Mouse (Mus musculus): ENCODE data around the gene Ablim1.

Ablim1 gene

DNA sequence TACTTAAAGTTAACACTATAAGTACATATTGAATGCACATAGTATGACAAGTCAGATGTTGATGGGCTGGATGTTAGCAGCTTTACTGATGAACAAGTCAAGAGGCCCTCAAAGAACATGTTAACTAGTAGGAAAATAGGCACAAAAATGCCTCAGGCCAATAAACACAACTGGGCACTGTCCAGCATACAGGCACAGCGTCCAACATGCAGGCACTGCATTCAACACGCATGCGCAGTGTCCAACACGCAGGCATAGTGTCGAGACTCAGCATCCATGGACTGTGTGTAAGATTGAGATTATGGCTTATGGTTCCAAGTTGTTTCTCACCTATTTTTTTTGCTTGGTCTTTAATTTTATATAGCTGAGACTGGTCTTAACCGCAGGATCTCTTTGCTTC lies 92.1 kb downstream of the Ablim1 start:
- no peak for DNase-seq (ENCODE audit: low spot score in 2 of 2)

DNA sequence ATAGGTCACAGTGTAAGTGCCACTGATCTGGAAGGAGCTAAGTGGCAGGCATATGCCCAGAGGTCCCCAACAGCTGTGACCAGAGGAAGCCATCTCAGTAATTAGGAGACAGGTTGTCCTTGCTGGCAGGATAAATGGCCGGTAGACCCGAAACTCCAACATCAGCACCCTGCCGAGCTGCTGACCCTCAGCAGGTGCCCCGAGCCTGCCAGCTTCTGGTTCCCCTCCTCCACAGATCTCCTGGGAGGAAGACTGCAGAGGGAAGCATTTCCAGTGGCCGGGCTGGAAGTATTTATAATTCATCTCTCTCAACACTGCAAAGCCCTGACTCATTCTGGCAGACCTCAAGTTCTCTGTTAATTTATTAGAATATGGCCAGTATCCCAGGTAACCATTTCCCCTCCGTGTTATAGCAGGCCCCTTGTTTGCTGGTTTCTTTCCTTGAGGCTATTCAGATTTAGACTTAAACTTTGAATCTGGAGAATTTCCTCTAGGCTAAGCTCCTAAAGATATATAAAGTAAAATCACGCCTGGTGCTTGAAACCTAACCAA lies 93.0 kb downstream of the Ablim1 start:
- no peak for DNase-seq (ENCODE audit: low spot score in 2 of 2)

DNA sequence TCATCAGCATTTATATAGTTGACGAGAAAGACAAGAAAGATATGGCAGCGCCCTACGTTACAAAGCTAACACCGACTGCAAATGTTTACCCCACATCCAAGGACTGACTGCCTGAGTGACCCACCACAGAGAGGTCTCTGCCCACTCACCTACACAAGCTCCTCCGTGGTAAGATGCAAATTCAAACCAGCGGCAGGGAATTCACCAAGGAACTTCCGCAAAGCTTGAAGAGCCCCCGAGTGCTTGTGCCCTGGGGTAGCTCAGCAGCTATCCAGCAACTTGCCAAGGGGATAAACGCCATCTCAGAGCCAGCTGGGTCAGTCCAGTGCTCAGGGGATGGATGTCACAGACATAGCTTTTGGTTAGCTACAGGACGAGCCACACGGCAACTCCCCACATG lies 95.0 kb downstream of the Ablim1 start:
- no peak for DNase-seq (ENCODE audit: low spot score in 2 of 2)

- DNase-seq (ENCODE audit: low spot score in 2 of 2) = no peak
Measured at GRCm38 (mm10) chr19:57217161-57217560, 97.6 kb downstream of the Ablim1 start.

GRCm38 (mm10) chr19:57215527-57215926 lies 99.2 kb downstream of the Ablim1 start:
- no peak for DNase-seq (ENCODE audit: low spot score in 2 of 2)

GRCm38 (mm10) chr19:57212406-57212805 lies 102.3 kb downstream of the Ablim1 start:
- DNase-seq (ENCODE audit: low spot score in 2 of 2) = no peak

DNA sequence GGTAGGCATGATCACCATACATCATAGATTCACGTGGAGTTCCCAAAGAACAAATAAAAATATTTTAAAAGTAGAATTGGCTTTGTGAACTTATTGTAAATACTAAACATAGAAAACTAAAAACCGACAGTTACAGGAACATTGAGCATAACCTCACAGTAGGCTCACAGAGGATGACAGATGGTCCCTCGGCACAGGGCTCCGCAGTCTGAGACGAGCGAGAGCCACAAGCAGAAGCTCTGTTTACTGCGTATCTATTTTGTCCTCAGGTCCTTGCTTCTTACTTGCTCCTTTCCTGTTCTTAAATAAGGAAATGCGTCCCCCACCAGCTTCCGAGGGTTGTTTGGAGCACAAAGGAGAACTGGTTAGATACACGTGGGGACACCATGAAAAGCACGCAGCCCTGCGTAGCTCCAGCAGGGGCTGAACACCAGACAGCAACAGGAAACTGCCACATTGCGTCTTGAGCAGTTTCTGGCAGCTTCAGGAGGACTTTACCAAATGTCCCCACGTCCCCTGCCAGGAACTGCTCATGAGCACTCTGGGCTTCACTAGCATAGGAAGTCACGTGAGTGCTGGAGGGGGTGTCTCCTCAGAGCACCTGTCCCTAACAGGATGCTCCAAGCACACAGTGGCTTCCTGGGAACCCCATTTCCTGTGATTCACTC lies 103.1 kb downstream of the Ablim1 start:
- DNase-seq (ENCODE audit: low spot score in 2 of 2) = peak; percentile 73 to 90

GRCm38 (mm10) chr19:57210924-57211323 lies 103.8 kb downstream of the Ablim1 start:
- DNase-seq (ENCODE audit: low spot score in 2 of 2) = no peak

DNA sequence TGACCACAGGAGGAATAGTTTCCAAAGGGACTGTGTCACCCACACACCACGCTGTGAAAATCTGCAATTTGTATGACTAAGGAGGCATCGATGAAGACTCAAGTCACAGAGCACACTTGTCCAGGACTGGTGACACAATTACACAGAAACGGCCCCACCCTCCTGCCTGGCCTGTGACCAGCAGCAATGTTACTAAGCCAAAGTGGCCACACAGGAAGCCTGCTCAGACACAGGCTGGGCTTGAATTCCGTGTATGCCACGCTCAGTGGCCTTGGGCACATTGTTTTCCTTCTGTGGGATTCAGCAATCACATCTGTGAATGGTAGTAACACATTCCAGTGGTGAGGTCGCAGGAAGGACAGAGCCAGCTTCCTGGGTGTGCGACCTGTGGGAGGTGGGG lies 110.6 kb downstream of the Ablim1 start:
- DNase-seq (ENCODE audit: low spot score in 2 of 2) = peak; percentile 67 to 78

GRCm38 (mm10) chr19:57202554-57202953 lies 112.2 kb downstream of the Ablim1 start:
- DNase-seq (ENCODE audit: low spot score in 2 of 2) = peak in 1 of 2 experiments; percentile 80

- no peak for DNase-seq (ENCODE audit: low spot score in 2 of 2)
Measured at GRCm38 (mm10) chr19:57201090-57201483, 113.6 kb downstream of the Ablim1 start.

- DNase-seq (ENCODE audit: low spot score in 2 of 2) = peak; percentile 60 to 68
Measured at GRCm38 (mm10) chr19:57200477-57201089, 114.1 kb downstream of the Ablim1 start.

GRCm38 (mm10) chr19:57199361-57199760 lies 115.4 kb downstream of the Ablim1 start:
- no peak for DNase-seq (ENCODE audit: low spot score in 2 of 2)

- DNase-seq (ENCODE audit: low spot score in 2 of 2) = no peak
Measured at GRCm38 (mm10) chr19:57198531-57198930, 116.2 kb downstream of the Ablim1 start.

GRCm38 (mm10) chr19:57198029-57198428 lies 116.7 kb downstream of the Ablim1 start:
- DNase-seq (ENCODE audit: low spot score in 2 of 2) = no peak

DNA sequence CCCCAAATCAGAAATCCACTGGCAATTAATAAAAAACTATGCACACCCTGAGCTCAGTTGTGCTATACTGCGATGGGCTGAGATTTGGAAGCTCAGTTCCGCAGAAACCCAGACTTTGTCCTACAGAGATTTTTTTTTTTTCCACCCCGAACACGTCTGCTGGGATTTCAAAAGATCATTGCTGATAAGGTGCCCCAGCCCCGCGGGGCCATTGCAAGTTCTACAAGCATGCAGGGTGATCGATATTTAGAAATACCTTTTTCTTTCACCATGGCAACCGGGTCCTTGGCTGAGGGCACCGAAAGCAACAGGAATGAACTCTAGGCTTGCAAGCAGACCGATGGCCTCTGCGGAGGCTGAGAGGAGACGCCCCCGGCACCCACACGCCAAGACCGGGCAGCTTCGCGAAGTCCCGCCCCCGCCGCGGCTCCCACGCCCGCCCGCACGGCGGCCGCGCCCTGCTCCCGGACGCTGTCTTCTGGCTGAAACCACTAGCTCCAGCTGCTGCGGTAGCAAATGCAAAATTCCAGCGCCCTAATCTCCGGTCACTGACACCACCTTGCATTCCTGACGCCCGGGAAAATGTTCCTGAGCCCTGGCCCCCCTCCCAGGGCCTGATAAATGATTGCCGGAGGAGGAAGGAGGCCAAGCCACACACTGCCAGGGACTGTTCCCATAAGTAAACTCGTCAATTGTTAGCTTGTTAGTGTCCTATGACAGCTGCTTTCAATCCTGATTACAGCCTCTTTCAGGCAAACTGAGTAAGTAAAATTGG lies 117.5 kb downstream of the Ablim1 start:
- DNase-seq (ENCODE audit: low spot score in 2 of 2) = peak; percentile 90 to 92

GRCm38 (mm10) chr19:57196616-57197015 lies 118.1 kb downstream of the Ablim1 start:
- no peak for DNase-seq (ENCODE audit: low spot score in 2 of 2)

- DNase-seq (ENCODE audit: low spot score in 2 of 2) = peak in 1 of 2 experiments; percentile 71
Measured at GRCm38 (mm10) chr19:57195169-57195930, 119.4 kb downstream of the Ablim1 start.

GRCm38 (mm10) chr19:57193958-57194357 lies 120.8 kb downstream of the Ablim1 start:
- DNase-seq (ENCODE audit: low spot score in 2 of 2) = no peak

DNA sequence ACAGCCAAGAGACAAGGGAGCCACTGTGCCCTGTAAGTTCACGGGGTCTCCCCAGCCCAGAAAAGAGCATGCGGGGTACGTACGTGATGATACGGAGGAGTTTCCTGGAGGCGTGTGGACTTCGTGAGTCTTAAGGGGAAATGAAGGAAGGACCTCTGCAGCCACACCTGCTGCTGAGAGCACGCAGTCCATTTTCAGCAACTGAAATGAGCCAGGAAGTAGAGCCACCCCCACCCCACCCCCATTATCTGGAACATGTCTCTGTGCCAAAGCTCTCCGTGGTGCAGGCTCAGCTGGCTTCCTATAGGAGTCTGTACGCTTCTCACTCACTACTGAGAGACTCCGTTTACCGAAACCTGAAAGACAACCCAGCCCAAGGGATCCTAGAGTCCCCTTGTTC lies 121.3 kb downstream of the Ablim1 start:
- no peak for DNase-seq (ENCODE audit: low spot score in 2 of 2)

- DNase-seq (ENCODE audit: low spot score in 2 of 2) = no peak
Measured at GRCm38 (mm10) chr19:57191109-57191508, 123.6 kb downstream of the Ablim1 start.

DNA sequence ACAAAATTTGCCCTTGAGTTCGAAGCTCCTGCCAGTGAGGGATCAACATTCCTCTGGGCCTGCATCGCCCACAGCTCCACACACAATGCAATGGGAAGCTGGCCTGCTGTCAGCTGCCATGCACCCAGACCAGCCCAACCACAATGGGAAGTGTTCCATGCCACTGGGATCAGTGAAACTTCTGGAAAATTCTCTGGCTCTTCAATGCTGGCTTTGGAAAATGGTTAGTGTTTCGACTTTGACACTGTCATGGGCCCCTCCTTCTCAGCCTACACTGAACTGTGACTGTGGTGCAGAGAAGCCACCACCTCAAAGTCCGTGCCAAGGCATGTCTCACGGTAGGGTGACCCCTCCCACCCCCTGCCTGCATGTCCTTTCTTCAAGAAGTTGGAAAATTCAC lies 125.3 kb downstream of the Ablim1 start:
- DNase-seq (ENCODE audit: low spot score in 2 of 2) = no peak

All from heart, adult 9 months (tissue).